Mouse (Mus musculus): ENCODE data around the gene Nelfb. TPM values are rescaled to one million over a fixed set of nuclear protein-coding genes. Genes with fewer than 3 reads are reported as not detected.

The Nelfb gene
- total RNA-seq, 4 experiments from 2014 or later = 58.4 to 64.2 (median 59.4) TPM

DNA sequence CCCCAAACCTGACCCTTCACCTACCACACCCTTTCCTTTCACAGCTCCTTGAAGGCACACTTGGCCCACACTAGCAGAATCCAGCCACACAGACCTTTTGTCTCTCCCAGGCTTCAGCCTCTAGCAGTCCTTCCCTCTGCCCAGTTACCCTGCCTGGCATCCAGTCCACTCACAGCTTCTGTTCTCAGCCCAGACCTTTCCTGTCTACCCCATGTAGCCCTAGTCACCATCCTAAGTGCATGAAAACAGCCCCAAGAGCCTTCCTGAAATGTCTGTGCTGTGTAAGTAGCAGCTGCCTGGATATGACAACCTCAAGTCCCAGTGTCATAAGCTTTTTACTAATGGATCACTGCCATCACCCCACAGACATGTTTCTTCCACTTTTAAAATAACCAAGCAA is 13.3 kb downstream of the Nelfb start:
- DNase-seq (ENCODE audit: low spot score in 2 of 2) = no peak

DNA sequence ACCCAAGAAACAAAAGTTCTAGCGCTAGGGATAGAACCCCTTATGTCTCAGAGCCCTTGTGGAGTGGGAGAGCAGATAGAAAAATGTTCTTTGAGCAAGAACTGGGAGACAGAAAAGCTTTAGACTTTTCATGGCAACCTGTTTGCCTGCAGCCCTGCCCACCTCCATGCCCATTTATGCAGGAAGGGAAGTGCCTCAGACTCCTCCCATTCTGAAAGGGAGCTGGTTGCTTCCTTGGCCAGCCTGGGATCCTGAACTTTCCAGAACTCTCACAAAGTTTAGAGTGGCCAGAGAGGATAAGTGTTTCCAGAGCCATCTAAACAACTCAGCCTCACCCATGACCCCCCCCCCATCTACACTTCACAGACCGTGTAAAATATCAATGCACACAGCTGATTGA is 14.1 kb downstream of the Nelfb start:
- DNase-seq (ENCODE audit: low spot score in 2 of 2) = no peak

DNA sequence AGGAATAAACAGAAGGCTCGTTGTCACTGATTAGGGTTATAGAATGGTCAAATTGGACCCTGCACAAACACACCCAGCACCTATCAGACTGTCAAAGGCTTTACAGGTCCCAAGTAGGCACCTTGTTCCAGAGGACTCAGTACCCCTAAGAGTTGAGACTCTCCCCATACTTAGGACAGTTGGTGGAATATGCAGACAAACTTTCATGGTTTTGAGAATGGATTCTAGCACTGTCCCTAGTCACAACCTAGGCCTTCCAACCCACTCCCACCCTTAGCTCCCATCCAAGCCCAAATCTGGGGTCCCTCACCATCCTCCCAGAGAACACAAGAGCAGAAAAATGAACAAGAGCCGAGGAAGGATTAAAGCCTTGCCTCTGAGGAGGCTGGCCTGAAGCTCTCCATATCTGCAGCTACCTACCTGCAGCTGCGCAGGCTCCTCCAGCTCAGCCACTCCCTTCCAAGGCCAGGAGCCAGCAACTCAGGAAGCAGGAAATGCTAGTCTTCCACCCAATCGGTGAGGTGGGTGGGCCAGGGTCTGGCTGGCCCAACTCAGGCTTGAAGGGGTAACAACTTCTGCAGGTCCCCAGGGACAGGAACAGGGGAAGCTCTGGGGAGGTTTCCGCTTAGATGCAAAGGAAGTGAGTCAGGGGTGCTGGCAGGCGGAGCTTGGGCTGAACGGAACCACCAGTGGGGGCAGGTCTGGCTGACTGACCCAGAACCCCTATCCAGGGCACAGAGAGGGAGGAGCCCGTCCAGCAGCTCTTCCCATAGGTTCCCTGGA is 14.9 kb downstream of the Nelfb start, which contains the start of gene Tor4a:
Tor4a (minus strand) TSS at position 715 of the 783 bp plus-strand sequence.
- no peak for DNase-seq (ENCODE audit: low spot score in 2 of 2)

DNA sequence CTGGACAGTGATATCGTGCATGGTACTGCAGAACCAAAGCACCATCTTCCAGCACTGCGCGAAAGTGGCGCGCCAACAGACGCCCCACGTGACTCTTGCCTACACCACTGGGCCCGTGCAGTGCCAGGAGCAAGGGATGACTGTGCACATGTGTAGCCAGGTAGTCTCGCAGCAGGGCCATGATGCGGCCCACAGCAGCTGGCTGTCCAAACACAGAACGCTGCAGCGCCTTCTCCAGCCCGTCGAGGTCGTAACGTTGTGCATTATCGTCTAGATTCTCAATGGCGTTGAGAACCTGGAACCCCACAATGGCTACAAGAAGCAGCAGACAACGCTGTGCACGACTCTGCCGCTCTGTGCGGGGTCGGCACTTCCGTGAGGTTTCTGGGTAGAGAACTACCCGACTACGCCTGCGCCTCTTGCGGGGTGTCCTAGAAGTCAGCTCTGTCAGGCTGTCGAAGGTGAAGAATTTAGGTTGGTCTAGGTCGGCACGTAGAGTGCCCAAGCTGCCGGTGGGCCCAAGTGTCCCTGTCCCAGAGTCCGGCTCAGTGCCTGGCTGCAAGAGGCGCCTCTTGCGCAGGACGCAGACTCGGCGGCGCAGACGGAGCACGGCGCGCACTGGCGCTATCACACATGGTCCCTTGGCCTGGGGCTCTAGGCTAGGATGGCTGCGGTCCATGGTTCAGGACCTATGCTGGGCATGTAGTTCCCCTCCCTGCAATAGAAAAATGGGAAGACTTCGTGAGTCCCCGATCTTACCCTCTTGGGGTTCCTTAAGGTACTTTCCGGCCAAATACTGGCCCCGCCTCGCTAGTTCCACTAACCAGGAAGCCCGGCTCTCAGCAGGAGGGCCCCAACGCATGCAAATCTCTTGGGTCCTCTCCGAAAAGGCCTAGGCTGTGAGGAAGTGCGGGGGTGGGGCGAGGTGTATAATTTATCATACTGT is 15.8 kb downstream of the Nelfb start:
- DNase-seq (ENCODE audit: low spot score in 2 of 2) = no peak

DNA sequence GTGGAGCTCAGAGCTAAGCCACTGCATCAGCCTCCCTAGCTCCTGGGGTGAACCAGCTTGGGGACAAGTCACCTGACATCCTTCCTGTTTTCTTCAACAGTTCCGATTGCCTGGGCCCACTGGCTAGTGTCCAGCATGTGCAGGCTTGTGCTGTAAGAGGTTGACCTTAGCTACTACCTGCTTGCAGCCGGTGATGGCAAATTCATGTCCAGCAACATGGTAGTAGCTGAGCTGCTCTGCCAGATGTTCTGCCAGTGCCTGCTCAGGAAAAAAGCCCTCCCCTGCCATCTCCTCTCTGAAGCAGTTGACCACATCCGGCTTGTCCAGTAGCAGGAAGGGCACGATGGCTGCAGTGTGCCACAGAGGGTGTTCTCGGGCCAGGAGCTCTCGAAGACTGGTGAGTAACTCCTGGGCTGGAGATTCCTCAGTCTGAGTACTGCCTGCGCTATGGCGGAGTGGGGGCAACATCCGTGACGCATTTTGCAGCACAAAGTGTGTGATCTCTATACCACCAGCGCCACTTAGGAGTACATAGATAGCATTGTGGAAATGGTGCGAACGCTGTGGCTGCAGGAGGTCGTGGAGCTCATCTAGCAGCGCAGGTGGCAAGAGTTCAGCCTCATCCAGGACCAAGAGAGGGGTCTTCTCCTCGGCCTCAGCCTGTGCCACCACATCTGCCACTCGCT is 16.7 kb downstream of the Nelfb start:
- no peak for DNase-seq (ENCODE audit: low spot score in 2 of 2)

DNA sequence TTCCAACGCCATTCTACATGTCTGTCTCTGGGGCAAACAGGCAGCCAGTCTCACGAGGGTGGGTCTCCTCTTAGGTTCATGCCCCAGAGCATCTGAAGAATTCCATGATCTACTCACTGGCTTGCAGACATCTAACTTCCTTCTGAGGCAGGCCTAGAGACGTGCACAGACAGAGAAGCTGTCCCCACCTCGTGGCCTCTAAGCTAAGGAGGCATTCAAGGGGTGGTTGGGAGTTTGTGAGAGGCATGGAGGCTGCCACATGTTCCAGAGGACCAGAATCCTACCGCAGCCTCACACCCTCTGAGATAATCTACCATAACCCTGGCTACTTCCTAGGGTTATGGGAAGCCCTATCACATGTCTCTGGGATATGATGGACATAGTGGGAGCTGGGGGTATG is 17.3 kb downstream of the Nelfb start:
- DNase-seq (ENCODE audit: low spot score in 2 of 2) = no peak

DNA sequence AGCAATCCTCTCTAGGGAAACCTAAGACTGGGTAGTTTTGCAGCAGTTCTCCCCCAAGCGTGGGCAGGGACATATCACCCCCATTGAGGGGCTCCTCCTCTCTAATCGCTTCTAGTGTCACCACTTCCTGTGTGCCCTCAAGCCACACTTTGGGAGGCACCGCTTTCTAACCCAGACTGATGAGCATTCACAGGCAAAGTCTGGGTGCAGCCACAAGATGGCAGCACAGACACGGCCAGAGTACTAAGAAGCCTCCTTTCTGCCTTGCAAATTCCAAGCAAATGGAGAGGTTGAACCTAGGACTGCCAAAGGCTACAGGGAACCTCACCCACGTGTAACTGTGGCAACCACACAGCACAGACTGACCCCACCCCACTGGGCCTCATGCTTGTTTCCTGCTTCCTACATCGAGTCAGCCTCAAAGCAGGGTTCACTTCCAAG is 17.9 kb downstream of the Nelfb start:
- peak in 1 of 2 experiments; percentile 69 for DNase-seq (ENCODE audit: low spot score in 2 of 2)

DNA sequence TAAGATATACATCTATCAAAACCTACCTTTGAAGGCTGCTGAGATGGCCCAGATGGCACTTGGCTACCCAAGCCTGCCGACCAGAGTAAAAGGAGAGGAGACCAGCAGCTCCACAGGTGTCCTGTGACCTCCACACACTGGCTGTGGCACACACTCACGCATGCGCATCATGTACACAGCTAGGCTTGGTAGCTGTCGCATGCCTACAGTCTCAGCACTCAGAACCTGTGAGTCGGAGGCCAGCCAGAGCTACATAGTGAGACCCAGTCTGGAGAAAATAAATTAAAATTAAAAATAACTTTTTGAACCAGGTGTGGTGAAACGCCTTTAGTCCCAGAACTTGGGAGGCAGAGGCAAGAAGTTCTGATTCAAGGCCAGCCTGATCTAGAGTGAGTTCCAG is 23.4 kb downstream of the Nelfb start:
- no peak for DNase-seq (ENCODE audit: low spot score in 2 of 2)

DNA sequence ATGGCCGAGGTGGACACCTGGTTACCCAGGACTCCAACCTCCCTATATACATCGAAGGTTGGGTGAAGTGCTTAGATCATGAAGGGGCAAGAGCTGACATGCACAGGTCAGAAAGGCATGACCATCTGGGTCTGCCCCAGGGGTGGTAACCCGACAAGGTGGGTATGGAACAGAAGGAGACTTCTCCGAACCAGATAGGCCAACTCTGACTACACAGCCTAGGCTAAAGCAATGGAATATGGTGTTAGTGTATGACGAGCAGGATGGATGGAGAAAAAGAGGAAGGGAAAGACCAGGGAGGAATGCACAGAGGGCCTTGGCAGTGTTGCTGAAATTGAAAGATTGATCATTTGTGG is 24.7 kb downstream of the Nelfb start:
- no peak for DNase-seq (ENCODE audit: low spot score in 2 of 2)

DNA sequence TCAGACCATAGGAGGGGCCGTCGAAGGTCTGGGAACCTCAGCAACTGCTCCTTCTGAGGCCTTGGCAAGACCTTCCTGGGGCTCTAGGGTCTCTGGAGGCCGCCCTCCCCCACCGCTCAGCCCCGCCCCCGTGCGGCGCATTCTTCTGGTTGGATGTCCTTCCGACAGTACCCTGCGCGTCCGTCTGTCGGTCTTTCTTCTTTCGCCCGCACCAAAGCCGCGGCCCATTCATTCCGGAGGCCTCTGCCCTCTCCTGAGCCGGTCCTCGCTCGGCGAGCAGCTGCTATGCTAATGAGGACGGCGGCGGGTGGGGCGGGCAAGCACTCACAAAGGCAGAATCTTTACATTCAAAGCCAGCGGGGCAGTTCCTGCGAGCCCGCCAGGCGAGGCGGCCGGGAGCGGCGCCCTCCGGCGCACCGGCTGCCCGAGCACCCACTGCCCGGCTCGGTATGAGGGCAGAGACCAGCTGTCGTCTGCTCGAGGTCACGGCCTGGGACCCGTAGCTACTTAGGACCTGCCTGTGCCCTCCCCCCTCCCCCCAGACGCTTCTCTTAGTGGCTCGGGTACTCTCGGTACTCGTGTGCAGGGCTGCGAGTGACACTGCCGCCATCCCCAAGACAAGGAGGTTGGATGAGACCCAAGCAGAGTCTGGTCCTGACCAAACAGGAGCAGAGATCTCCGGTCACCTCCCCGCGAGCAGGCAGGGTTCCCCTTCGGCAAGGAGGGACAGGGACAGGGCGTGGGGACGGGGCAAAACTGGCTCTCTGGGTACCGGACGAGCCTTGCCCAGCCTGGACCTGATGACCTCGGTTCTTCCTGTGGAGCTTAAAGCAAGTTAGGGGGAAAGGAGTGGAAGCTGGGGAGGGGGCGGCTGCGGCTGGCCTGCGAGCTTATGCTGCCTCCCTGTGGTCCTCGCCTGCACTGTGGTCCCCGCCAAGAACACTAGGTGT is 25.4 kb downstream of the Nelfb start:
- DNase-seq (ENCODE audit: low spot score in 2 of 2) = no peak

DNA sequence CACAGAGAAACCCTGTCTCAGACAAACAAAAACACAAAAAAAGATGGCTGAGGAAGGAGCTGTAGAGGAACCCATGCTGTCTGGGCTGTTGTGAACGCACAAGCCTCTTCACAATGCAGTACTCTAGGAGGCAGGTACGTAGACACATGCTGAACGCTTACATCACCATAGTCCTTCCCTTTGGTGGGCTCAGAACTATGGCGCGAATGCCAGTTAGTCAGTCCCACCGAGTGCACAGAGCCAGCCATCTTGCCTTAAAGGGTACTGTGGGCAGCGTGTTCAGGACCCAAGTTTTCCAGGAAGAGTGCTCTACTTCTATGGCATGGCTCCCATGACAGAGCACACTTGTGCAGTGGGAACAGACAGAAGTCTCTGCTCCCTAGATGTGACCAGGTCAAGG is 26.8 kb downstream of the Nelfb start:
- DNase-seq (ENCODE audit: low spot score in 2 of 2) = no peak

DNA sequence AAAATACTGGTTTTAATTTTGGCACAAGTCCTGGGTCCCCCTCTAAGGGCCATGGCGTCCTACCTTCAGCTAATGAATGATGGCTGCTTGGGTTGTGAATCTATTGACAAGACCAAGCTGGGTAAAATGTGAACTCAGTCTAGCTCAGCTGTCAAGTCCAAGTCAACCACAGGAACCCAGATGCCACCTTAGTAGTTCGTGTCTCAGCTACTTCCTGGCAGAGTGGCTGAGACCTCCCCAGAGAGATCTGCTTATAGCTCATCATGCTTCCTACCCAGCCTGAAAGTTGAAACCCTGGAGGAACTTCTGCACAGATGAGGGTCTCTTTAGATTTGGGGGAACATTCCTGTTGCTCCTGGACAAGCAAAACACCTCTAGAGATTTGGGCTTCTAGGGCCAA is 28.0 kb downstream of the Nelfb start:
- DNase-seq (ENCODE audit: low spot score in 2 of 2) = no peak

DNA sequence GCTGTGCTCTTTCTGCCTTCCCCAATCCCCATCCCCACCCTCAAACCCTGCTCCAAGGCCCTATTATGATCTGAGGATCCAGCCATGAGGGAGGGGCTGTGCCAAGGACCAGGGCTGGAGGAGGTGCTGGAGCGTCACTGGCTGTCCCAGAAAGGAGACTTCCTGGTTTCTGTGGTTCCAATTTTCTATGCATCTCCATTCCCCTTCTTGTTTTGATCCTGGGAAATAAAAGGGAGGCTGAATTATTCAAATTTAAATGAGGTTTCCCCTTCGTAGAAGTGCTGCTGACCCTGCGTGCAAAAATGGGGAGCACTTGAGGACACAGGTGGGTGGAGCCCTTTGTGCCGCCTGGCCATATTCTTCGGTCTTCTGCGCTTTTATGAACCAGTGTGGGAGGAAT is 28.6 kb downstream of the Nelfb start:
- DNase-seq (ENCODE audit: low spot score in 2 of 2) = no peak

DNA sequence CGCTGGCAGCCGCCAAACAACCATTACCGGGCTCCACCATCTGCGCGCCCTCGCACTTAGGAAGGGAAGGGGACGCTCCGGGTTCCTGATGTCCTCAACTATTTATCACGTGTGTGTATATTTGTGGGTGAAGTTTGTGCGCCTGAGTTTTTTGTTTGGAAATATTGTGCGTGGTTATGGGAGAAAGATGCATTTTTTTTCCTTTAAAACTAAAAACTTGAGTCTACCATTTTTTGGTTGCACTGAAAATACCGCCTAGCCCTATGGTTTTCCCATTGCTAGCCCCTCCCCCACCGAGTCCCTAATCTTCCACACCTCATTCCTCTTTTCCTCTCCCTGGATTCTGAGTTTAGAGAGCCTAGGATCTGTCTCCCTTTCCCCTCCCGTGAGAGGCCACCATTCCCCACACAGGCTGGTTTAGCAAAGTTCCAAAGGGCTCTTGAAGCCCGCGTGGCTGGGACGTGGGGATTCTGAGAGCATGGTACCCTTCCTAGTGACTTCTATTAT is 29.3 kb downstream of the Nelfb start:
- no peak for DNase-seq (ENCODE audit: low spot score in 2 of 2)

DNA sequence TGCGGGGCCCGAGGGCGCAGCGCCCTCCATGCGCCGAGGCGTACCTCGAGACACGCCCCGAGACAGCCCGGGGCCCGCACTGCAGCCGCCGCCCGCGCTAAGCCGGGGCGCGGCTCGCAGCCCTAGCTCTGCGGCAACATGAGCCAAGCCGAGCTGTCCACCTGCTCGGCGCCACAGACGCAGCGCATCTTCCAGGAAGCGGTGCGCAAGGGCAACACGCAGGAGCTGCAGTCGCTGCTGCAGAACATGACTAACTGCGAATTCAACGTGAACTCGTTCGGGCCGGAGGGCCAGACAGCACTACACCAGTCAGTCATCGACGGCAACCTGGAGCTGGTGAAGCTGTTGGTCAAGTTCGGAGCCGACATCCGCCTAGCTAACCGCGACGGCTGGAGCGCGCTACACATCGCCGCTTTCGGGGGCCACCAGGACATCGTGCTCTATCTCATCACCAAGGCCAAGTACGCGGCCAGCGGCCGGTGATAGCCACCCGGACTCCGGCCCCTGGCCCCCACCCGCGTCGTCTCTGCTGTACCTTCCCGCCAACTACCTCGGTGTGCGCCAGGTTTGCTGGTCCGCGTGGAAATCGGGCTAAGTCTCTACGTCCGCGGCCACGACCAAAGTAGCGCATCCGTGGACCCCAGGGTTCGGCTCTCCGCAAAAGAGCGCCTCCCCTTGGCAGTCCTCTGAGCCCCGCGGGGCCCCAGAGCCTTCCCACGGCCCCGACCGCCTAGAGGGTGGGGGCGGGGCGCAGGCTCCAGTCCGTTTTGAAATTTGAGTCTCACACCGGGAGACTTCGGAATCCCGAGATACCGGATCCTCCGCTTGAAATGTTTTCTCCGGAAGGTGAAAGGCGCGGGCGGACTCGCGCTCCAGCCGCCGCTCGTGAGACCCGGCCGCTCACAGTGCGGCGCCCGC is 30.1 kb downstream of the Nelfb start:
- DNase-seq (ENCODE audit: low spot score in 2 of 2) = no peak

DNA sequence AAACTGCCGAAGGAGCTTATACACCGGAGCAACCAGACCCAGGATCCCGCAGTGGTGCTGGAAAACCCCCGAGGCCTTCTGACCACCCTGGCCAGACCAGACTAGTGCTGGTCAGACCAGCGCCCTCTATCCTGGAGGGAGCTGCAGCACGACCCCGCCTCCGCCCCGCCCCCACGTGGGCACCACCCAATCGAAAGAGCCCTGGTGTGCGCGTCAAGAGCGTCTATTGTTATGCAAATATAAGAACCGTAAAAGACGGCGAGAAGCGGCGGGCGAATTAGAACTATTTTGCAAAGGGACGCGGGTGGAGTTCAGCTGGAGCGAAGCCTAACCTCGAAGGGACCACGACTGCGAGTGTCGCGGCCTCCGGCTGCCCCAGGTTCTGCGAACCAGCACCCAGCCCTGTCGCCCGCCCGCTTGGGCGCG is 30.8 kb downstream of the Nelfb start, which contains the start of gene Nrarp:
Nrarp (plus strand) TSS at position 281 of the 426 bp plus-strand sequence.
- peak; percentile 83 to 93 for DNase-seq (ENCODE audit: low spot score in 2 of 2)

DNA sequence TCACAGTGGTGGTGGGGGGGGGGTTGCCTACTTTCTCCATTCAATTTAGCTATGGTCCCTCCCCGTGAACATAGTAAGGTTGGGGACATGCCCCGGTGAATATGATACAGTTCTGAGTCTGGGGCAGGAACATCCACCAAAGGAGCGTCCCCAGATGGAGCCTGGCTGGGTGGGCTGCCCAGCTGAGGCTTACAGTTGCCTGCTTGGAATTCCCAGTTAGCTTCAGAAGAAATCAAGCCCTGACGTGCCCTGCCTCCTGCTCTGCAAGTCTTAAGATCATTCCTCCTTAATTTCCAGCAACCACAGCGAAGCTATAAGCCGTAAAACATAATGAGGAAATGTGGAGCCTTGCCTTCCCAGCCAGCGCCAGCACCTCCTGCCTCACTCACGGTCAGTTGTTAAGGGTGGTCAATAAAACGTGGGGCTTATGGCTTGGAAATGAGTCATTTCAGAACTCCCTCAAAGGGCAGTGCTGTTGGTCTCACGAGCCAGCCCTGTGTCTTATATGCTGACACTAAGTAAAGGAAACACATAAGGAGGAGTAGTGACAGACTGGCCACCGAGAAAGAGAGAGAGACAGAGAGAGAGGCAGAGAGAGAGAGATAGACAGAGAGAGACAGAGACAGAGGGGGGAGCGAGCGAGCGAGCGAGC is 31.6 kb downstream of the Nelfb start:
- no peak for DNase-seq (ENCODE audit: low spot score in 2 of 2)

DNA sequence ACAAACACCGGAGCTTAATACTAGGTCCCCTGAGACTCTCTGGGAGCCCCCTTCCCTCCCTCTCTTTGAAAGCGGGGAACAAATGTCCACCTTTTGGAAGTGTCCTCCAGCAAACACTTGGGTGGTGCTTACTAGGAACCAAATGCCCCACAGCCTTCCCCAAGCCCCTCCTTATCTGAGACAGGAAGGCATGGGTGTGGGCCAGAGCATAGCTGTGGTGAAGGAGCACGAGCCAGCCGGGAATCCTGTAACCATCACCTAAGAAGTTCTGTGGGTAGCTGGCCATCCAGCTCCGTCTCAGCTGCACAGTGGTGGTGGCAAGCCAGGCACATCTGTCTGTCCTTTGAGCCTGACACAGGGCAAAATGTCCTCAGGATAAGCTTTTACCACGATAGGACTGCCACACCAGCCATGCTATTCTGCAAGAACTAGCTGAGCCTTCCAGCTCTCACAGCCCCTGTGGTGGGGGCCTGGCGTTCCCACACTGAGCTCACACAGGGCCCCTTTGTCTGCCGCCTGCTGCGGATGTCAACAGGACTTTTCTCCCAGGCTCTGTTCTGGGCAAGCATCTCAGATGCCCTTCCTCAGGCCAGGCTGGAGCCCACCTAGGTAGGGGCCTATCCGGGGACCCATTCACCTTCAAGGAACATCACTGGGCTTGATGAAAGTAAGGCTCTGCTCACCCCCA is 32.9 kb downstream of the Nelfb start:
- no peak for DNase-seq (ENCODE audit: low spot score in 2 of 2)
